Mouse (Mus musculus) gastrocnemius, postnatal 25 days (tissue): ENCODE data around the gene Upf3b. TPM values are rescaled to one million over a fixed set of nuclear protein-coding genes. Genes with fewer than 3 reads are reported as not detected.
"Not testable (repeated sequence)": the region's sequence is repeated elsewhere in the genome, so short reads cannot be mapped to it uniquely, and the experiment has no call there.

Experiments used
- DNase-seq: peaks from one replicate; pipeline ENCODE4 v3.0.0; 2022
- total RNA-seq, 2 experiments: library from RNA; stranded (reverse); gene quantifications; 1 replicate in 1 of 2; 2 replicates in 1 of 2; pipeline ENCODE4 v1.2.3; 2021

Gene Upf3b
- total RNA-seq, 2 experiments from 2014 or later = 8.5 to 8.7 TPM

DNA sequence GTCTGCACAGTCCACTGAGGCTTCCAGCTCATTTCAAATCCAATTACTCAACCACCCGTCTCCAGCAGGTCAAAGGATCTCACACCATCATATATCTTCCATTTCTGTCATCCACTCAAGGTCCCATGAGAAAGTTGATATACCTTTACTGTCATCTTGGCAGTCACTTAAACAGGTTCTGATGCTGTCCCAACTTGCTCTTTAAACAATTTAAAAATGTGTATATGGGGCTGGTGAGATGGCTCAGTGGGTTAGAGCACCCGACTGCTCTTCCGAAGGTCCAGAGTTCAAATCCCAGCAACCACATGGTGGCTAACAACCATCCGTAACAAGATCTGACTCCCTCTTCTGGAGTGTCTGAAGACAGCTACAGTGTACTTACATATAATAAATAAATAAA is 29.8 kb downstream of the Upf3b start:
- DNase-seq = not testable (repeated sequence)

DNA sequence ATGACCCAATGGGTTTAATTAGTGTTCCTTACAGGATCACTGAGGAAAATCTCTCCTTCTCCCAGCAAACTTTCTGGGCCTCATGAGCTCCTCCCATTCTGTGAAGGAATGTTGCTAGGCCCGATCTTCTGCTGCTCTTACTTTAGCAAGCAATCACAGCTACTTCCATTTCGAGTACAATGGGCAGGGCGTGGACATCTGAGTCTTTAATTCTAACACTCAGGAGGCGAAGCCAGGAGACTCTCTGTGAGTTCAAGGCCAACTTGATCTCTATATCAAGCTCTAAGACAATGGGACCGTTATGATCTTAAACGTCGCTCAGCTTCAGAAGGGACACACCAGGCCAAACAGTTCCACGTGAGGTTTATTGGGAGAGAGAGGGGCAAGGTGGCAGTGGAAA is 33.5 kb downstream of the Upf3b start:
- DNase-seq = no peak

DNA sequence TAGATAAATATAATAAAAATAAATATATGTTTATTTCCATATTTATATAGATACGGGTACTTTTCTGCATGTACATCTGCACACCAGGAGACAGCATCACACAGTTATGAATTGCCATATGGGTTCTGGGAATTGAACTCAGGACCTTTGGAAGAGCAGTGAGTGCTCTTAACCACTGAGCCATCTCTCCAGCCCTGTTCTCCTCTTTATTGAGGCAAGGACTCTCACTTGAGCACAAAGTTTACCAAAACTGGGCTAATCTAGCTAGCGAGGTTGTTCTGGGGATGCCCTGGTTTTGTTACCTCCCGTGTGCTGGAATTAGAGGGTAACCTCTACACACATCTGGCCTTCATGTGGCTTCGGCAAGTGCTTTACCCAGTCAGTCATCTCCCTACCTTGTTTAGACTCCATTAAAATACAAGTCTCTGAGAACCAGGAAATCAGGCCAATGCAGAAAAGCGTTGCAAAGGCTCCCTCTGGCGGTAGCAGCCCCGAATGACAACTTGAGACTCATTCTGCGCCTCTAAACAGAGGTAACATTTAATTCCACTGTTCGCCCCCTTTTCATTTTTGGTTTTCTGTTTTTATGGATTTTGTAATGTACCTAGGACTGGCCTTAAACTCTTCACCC is 35.7 kb downstream of the Upf3b start:
- no peak for DNase-seq

DNA sequence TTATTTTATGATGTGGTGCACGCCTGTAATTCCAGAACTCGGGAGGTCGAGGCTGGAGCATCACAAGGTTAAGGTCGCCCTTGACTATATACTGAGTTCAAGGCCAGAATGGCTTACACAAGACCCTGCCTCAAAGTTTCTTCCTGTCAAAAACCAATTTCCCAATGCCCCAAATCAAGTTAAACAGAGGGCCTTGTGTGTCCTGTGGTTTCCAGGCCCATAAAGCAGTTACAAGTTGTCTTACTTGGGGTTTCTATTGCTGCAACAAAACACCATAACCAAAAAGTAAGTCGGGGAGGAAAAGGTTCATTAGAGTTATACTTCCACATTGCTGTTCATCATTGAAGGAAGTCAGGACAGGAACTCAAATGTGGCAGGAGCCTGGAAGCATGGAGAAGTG is 41.4 kb downstream of the Upf3b start:
- DNase-seq = no peak

DNA sequence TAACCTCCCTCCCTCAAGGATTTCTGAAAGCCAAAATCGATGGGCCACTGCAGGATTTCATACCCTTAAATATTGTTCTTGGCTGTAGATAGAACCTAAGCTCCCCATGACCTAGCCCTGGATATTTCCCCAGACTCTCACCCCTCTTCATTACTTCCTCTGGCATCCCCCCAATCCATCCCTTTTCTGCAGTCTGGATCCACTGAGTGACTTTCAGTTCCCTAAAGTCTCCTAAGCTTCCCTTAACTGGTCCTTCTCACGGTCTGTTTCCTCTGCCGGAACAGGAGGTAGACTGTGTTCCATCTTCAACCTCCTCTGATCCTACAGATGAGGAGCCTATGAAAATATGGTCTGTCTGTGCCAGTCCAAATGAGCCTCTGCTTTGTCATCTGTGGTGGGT is 42.8 kb downstream of the Upf3b start:
- no peak for DNase-seq

DNA sequence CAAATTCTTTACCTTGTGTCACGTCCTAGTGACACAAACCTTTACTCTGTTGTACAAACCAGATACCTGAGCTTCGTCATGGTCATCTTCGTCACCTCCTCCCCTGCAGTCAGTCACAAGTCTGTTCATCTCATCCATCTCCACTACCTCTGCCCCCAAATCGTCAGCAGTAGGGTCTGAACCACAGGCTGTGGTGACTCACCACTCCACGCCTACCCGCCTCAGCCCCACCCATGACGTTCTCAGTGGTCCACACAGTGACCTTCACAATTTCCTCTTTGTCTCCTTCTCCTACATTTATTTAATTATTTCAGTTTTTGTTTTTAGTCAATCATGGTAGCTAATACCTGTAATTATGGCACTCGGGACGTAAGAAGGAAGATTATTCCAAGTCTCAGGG is 46.2 kb downstream of the Upf3b start:
- DNase-seq = no peak

DNA sequence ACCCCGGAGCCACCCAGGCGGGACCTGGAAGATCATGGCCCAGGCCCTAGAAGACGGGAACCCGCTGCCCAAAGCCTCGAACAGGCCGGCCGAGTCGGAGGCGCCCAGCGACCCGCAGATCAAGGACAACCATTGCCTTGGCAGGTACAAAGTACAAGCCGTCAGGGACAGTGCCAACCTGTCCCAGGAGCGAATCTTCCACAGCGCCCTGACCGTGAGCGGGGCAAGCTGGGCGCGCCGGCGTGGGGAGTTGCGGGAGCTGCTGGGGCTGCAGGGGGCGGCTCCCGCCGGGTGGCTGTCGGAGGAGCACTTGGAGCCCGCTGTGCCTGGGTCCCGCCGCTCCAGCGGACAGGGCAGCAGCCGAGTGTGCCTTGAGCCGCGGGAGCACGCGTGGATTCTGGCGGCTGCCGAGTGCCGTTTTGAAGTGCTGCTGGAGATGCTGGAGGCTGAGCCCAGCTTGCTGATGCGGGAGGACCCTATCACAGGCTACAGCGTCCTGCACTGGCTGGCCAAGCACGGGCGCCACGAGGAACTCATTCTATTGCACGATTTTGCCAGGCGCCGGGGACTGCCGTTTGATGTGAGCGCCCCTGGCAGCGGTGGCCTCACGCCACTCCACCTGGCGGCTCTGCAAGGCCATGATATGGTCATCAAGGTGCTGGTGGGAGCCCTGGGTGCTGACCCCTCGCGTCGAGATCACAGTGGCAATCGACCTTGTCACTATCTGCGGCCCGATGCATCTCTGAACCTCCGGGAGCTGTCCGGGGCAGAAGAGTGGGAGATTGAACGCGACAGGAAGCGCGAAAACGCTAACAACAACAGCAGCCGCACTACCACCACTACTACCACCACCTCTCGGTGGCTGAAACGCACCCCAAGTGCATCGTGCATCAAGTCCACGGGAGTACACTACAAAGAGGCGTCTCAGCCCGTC is 61.0 kb downstream of the Upf3b start:
- DNase-seq = no peak

DNA sequence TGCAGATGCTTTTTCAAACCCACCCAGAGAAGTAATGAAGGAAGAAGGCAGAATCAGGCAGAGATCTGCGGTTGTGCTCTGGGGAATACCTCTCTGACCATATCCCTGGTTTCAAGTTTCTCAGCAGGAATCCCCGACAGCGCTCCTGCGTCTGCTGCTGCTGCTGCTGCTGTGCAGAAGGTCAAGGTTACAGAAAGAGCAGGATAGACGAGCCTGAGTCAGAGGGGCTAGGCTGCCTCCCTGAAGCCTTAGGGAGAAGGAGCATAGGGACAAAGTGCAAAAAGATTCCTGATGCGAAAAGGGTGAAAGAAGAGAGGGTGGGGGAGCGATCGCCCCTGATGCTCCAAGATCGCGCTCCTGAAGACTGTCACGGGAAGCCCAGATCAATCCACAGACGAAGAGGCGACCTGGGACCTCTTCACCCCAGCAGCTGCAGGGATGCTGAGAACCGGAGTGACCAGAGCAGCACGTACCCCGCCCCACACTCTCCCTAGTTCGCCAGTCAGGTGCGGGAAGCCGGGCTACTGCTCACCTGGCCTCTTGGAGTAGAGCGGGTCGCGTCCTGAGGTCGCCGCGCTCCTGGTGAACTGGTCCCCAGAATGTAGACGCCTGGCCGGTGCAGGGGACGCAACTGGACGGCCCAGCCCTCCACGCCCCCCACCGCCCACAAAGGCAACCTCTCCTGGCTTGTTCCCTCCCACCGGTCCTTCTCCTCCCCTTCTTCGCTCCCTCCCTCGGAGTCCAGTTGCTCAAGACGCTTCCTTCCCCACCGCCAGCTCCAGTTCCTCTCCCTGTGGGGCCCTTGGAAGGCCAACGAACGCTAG is 61.8 kb downstream of the Upf3b start, which contains the start of gene Sowahd:
Gene Sowahd, plus strand, starts transcription at position 780 of the 824 bp plus-strand sequence.
- DNase-seq = no peak

DNA sequence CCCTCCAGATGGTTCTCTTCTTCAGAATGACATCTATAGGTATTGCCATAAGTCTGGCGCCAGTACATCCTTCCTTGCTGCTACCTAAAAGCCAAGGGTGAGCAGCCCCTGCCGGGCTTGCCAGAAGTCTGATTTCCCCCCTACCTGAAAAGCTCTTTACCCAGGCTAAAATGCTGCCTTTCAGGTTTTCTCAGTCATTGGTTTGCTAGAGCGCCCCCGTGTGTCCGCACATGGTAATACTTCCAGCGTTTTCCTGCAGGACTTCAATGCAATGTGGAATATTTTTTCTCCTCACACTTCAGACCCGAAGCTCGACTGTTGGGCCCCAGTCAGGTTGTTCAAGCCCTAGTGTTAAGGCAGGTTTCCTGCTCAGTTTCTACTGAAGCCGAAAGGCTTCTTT is 67.4 kb downstream of the Upf3b start:
- DNase-seq = no peak

Other genes starting within 250 kb of the Upf3b start
- gene Ube2a, start 236.4 kb downstream of the Upf3b start, total RNA-seq = 10 to 100 TPM; 35.5 to 42.7 TPM
- gene C330007P06Rik, start 236.2 kb downstream of the Upf3b start, total RNA-seq = 10 to 100 TPM; 10.9 to 11.2 TPM
- gene Nkrf, start 207.4 kb downstream of the Upf3b start, total RNA-seq = 1 to 10 TPM; 2.3 to 2.4 TPM
- 1 to 10 TPM; 2.7 to 2.9 TPM for gene Sept6, start 118.5 kb downstream of the Upf3b start, total RNA-seq
- not detected for gene Sowahd, start 61.5 kb downstream of the Upf3b start, total RNA-seq
- 100 to 1,000 TPM; 239 to 266 TPM for gene Rpl39, start 24.9 kb downstream of the Upf3b start, total RNA-seq
- 1 to 10 TPM; 6.4 to 8.3 TPM for gene Nkap, start 16.5 kb upstream of the Upf3b start, total RNA-seq
- not detected for gene Akap14, start 58.5 kb upstream of the Upf3b start, total RNA-seq
- gene Ndufa1, start 80.8 kb upstream of the Upf3b start, total RNA-seq = 100 to 1,000 TPM; 430 to 453 TPM
- gene Rnf113a1, start 80.9 kb upstream of the Upf3b start, total RNA-seq = 1 to 10 TPM; 1.8 to 2.8 TPM
- gene Gm9, start 100.7 kb upstream of the Upf3b start, total RNA-seq = not detected
- gene Rhox1, start 111.9 kb upstream of the Upf3b start, total RNA-seq = not detected
- gene Rhox2a, start 134.7 kb upstream of the Upf3b start, total RNA-seq = not detected
- not detected for gene Rhox3a, start 139.6 kb upstream of the Upf3b start, total RNA-seq
- not detected for gene Rhox4a, start 155.0 kb upstream of the Upf3b start, total RNA-seq